Mouse (Mus musculus) lung, embryonic 16.5 days (tissue): ENCODE results near the gene Bcat2. TPM values are rescaled to one million over a fixed set of nuclear protein-coding genes. Genes with fewer than 3 reads are reported as not detected.
A peak's percentile ranks its signal among the peaks of the same experiment; 100 is the strongest.

Experiments used
- ATAC-seq: fragments of 200-750 bp; cut with Nextera tagmentation; 2 replicates; pipeline ENCODE4 v1.8.0; 2017; ENCODE audit warnings: low read depth, mild to moderate bottlenecking, moderate library complexity
- H3K27ac ChIP-seq: fragments of 300-500 bp; sonication (generic); 2 replicates; pipeline ENCODE4 v1.5.1; 2014; ENCODE audit warnings: mild to moderate bottlenecking, control low read depth, low read length
- H3K27me3 ChIP-seq: fragments of 300-500 bp; sonication (generic); 2 replicates; pipeline ENCODE4 v1.6.1; 2014; ENCODE audit warnings: low read depth, low read length, mixed read lengths; ENCODE audit not compliant: control insufficient read depth, insufficient read depth
- H3K36me3 ChIP-seq: fragments of 300-500 bp; sonication (generic); 2 replicates; pipeline ENCODE4 v1.6.1; 2014; ENCODE audit warnings: low read length; ENCODE audit not compliant: control insufficient read depth, insufficient read depth
- H3K4me1 ChIP-seq: fragments of 300-500 bp; sonication (generic); replicated peaks from 2 replicates; pipeline ENCODE4 v1.6.1; 2014; ENCODE audit warnings: low read length, mixed read lengths; ENCODE audit not compliant: control insufficient read depth, insufficient read depth
- H3K4me2 ChIP-seq: fragments of 300-500 bp; sonication (generic); 2 replicates; pipeline ENCODE4 v1.6.1; 2014; ENCODE audit warnings: low read depth, low read length, control low read depth
- H3K4me3 ChIP-seq: fragments of 300-500 bp; sonication (generic); 2 replicates; pipeline ENCODE4 v1.5.1; 2014; ENCODE audit warnings: mild to moderate bottlenecking, low read length, control low read depth
- H3K9ac ChIP-seq: fragments of 300-500 bp; sonication (generic); 2 replicates; pipeline ENCODE4 v1.6.1; 2014; ENCODE audit warnings: low read length, control low read depth
- H3K9me3 ChIP-seq: fragments of 300-500 bp; sonication (generic); 2 replicates; pipeline ENCODE4 v1.6.1; 2016; ENCODE audit warnings: low read length; ENCODE audit not compliant: control insufficient read depth
- WGBS: fragments of 180-500 bp; shearing (Covaris S2); extraction: QIAGEN DNeasy Blood & Tissue Kit; methylation state at CpG from one replicate; pipeline ENCODE4 v1.1.7; 2014; 5-methylcytosine and 5-hydroxymethylcytosine counted together
- polyA plus RNA-seq: library from polyadenylated mRNA; unstranded; fragments of >200 nt; fragmentation: Nextera tagmentation; extraction: Ambion mirVana; gene quantifications from 2 replicates; pipeline ENCODE4 v1.2.1, GENCODE M21; 2015

Gene Bcat2
- polyA plus RNA-seq, 1 experiment from 2014 or later: 60.0 TPM

DNA sequence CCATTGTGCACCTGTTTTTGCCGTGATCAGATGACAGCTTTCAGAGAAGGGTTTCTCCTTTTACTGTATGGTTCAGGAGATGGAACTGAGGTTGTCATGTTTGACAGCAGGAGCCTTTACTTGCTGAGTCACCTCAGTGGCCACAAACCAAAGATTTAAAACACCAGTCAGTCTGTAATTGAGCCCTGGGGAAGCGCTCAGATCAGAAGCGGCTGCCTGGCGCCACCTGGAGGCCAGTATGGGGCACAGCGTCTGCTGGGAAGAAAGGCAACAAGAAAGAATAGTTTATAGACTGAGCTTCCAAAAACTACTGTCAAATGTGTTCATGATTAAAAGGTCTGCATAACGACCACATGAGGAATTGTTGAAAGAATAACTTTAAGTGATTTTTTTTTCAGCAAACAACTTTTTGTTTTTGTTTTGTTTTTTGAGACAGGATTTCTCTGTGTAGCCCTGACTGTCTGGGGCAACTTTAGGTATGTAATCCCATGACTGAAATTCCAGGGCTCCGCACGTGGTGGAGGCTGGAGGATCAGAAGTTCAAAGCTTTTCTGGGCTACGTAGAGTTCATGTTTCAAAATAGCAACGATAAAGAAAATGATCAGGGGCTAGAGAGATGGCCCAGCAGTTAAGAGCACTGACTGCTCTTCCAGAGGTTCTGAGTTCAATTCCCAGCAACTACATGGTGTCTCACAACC is 23.3 kb downstream of the Bcat2 start:
- H3K36me3 ChIP-seq: no peaks in the 10 kb centered on the region
- H3K4me3 ChIP-seq: no peak overlapping the region
- H3K4me2 ChIP-seq: no peak overlapping the region
- H3K4me1 ChIP-seq: peaks cover 4% of the 10 kb centered on the region
- 19% methylated on average over 10 of the region's 10 CpGs for WGBS
- no peak overlapping the region for H3K27ac ChIP-seq
- no peaks in the 10 kb centered on the region for H3K9me3 ChIP-seq
- H3K27me3 ChIP-seq: no peaks in the 10 kb centered on the region
- H3K9ac ChIP-seq: no peak overlapping the region
- no peak for ATAC-seq

DNA sequence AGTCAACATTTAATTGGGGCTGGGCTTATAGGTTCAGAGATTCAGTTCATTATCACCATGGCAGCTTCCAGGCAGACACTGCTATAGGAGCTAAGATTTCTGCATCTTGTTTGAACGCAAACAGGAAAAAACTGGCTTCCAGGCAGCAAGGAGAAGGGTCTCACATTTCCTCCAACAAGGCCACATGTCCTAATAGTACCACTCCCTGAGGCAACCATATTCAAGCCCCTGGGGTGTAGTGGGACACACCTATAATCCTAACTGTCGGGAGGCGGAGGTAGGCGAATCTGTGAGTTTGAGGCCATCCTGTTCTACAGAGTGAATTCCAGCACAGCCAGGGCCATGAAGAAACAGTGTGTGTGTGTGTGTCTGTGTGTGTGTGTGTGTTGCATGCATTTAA is 25.2 kb downstream of the Bcat2 start:
- Histone ChIP-seq H3K4me3 (no peak overlapping the region), H3K4me2 (no peak overlapping the region), H3K9me3 (no peaks in the 10 kb centered on the region), H3K4me1 (no peaks in the 10 kb centered on the region), H3K36me3 (no peaks in the 10 kb centered on the region), H3K27me3 (no peaks in the 10 kb centered on the region), H3K9ac (no peak overlapping the region), H3K27ac (no peak overlapping the region)
- no peak for ATAC-seq
- 78% methylated on average over 4 of the region's 4 CpGs for WGBS

- Histone ChIP-seq H3K4me3 (no peak overlapping the region), H3K36me3 (no peaks in the 10 kb centered on the region), H3K9me3 (no peaks in the 10 kb centered on the region), H3K9ac (no peak overlapping the region), H3K4me2 (no peak overlapping the region), H3K27ac (no peak overlapping the region), H3K27me3 (no peaks in the 10 kb centered on the region), H3K4me1 (no peaks in the 10 kb centered on the region)
- WGBS: 65% methylated on average over 1 of the region's 1 CpGs
- no peak for ATAC-seq
These were observed 26.2 kb downstream of the Bcat2 start for GRCm38 (mm10) chr7:45596107-45596506.

DNA sequence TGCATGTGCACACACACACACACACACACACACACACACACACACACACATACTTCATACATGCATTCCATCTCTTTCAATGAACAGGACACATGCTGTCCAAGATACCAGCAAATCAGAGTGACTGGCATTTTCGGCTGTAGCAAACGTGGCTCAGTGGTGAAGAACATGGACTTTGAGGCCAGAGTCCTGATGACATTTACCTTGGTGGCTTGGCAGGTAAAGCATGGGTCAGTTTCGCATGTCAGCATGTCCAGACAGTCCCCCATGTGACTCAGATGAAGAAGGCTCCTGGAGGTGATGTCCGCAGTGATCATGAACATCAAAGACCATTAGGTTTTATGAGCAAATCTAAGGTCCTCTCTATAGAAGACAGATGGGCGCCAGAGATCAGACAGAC is 27.1 kb downstream of the Bcat2 start:
- Histone ChIP-seq H3K9ac (no peak overlapping the region), H3K36me3 (no peaks in the 10 kb centered on the region), H3K27ac (no peak overlapping the region), H3K4me3 (no peak overlapping the region), H3K27me3 (no peaks in the 10 kb centered on the region), H3K4me2 (no peak overlapping the region), H3K9me3 (no peaks in the 10 kb centered on the region), H3K4me1 (no peaks in the 10 kb centered on the region)
- no peak for ATAC-seq
- WGBS: 82% methylated on average over 5 of the region's 5 CpGs

GRCm38 (mm10) chr7:45597527-45597926 is 27.6 kb downstream of the Bcat2 start:
- ATAC-seq: no peak
- Histone ChIP-seq H3K9me3 (no peaks in the 10 kb centered on the region), H3K4me1 (no peaks in the 10 kb centered on the region), H3K36me3 (no peaks in the 10 kb centered on the region), H3K27me3 (no peaks in the 10 kb centered on the region), H3K4me2 (no peak overlapping the region), H3K4me3 (no peak overlapping the region), H3K27ac (no peak overlapping the region), H3K9ac (no peak overlapping the region)
- WGBS: 79% methylated on average over 6 of the region's 6 CpGs

DNA sequence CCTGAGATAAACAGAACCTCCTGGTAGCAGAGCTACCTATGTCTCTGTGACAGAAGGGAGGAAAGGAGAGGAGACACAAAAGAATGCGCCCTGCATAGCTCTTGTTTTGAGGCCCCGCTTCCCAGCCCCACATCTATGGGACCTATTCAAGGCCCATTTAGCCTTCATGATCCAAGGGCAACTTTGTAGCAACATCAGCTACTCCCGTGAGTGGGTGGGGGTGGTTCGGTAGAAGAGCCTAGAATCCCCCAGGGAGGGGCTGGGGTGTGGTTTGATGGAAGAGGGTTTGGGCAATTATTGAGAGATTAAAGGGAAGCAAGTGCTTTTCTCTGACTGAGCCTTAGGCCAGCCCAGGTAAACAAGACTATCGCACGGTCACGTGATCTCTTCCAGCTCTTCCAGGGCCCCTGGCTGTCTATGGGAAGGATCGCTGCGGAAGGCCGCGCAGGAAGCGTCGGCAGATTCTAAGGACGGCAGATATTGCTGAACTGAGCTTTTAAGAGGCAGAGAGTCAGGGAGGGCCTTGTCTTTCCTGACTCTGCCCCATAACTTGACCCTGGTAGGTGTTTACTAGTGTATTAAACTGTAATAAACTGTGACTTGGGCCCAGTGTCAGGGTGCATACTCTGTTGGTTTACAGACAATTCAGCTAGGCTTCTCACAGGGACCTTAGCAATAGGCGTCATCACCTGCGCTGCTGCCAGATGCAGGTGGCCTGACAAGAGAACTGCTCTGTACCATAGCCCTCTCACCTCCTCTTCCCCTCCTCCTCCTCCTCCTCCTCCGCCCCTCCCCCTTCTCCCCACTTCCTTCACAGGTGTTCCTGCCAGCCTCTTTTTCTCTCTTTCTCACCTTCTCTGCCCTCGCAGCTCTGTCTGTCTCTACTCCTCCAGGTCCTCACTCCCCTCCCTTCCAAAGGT is 29.3 kb downstream of the Bcat2 start:
- no peak overlapping the region for H3K9ac ChIP-seq
- H3K27ac ChIP-seq: no peak overlapping the region
- H3K4me1 ChIP-seq: no peaks in the 10 kb centered on the region
- H3K4me3 ChIP-seq: no peak overlapping the region
- H3K9me3 ChIP-seq: no peaks in the 10 kb centered on the region
- H3K4me2 ChIP-seq: no peak overlapping the region
- no peak for ATAC-seq
- no peaks in the 10 kb centered on the region for H3K27me3 ChIP-seq
- WGBS: 32% methylated on average over 18 of the region's 18 CpGs
- H3K36me3 ChIP-seq: no peaks in the 10 kb centered on the region

DNA sequence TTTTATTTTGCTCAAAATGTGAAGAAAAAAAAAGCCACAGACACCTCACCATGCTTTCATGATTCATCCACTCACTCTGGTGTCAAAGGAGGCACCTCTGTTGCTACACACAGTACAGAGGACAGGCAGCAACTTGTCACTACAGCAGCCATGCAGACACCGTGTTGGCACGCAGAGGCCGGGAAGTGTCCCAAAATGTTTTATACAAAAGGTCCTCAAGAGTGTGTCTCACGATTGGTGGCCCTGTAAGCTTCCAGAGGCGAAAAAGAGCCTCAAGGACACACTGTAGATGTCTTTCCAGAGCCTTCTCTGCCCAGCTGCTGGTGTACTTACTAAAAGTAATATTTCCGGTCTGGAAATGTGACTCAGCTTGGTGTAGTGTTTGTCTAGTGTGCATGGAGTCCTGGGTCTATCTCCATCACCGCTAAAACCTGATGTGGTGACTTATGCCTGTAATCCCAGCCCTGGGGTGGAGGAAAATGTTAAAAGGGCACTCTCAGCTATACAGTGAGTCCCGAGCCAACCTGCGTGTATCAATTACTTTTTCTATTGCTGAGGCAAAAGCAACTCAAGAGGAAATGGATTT is 35.8 kb downstream of the Bcat2 start:
- no peaks in the 10 kb centered on the region for H3K27me3 ChIP-seq
- 52% methylated on average over 9 of the region's 9 CpGs for WGBS
- no peak overlapping the region for H3K9ac ChIP-seq
- ATAC-seq: no peak
- H3K4me3 ChIP-seq: no peak overlapping the region
- no peaks in the 10 kb centered on the region for H3K9me3 ChIP-seq
- H3K4me2 ChIP-seq: no peak overlapping the region
- H3K36me3 ChIP-seq: no peaks in the 10 kb centered on the region
- H3K4me1 ChIP-seq: no peaks in the 10 kb centered on the region; the same call in none of the 2 replicates
- no peak overlapping the region for H3K27ac ChIP-seq

DNA sequence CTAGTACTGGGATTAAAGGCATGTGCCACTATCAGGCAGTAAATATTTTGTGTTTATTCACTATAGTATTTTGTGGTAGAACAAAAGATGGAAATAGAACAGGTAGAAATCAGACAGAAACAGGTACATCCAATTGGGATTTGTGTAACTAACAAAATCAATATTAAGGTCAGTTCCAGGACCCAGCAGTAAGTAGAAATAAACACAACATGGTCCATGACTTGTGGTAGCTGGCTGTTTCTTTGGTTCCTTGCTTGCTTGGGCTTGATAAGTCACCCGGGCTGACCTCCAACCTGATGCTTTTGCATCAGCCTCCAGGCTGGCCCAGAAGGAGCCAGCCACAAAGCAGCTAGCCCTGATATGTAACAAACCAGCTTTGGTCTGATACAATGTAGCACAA is 39.6 kb downstream of the Bcat2 start:
- ATAC-seq: no peak
- H3K27ac ChIP-seq: no peak overlapping the region
- no peaks in the 10 kb centered on the region for H3K36me3 ChIP-seq
- no peak overlapping the region for H3K9ac ChIP-seq
- no peak overlapping the region for H3K4me3 ChIP-seq
- H3K4me2 ChIP-seq: no peak overlapping the region
- H3K27me3 ChIP-seq: no peaks in the 10 kb centered on the region
- H3K9me3 ChIP-seq: no peaks in the 10 kb centered on the region
- no peaks in the 10 kb centered on the region; the same call in none of the 2 replicates for H3K4me1 ChIP-seq
- WGBS: 63% methylated on average over 1 of the region's 1 CpGs

- Histone ChIP-seq H3K9ac (no peak overlapping the region), H3K27ac (no peak overlapping the region), H3K4me2 (no peak overlapping the region), H3K27me3 (peaks cover 16% of the 10 kb centered on the region; the same call in 1 of the 2 replicates), H3K4me3 (no peak overlapping the region), H3K36me3 (no peaks in the 10 kb centered on the region), H3K9me3 (no peaks in the 10 kb centered on the region), H3K4me1 (no peaks in the 10 kb centered on the region; the same call in 1 of the 2 replicates)
- WGBS: 17% methylated on average over 6 of the region's 6 CpGs
- ATAC-seq: peak; percentile 31
These were observed 46.3 kb downstream of the Bcat2 start for GRCm38 (mm10) chr7:45616277-45616676.
